Mouse (Mus musculus) CH12.LX (cell line): Measurements from ENCODE around the gene Hmcn1. TPM values are rescaled to one million over a fixed set of nuclear protein-coding genes. Genes with fewer than 3 reads are reported as not detected.

Experiments
- DNase-seq: peaks from one replicate; pipeline ENCODE4 v3.0.0-alpha.2; 2013; ENCODE audit errors: extremely low read depth
- H3K27ac ChIP-seq: 2 replicates; pipeline ENCODE4 v1.5.1; 2012; ENCODE audit warnings: low read depth, mild to moderate bottlenecking, control low read depth, moderate library complexity; ENCODE audit not compliant: insufficient read depth
- H3K27me3 ChIP-seq: replicated peaks from 2 replicates; pipeline ENCODE3; 2012; ENCODE audit warnings: inconsistent platforms
- H3K36me3 ChIP-seq, 2 experiments: replicated peaks in 1 of 2; 2 replicates each; pipeline versions ENCODE3 to v1.6.1; 2012; ENCODE audit warnings: inconsistent platforms in 1 of 2, low read length in 1 of 2, mild to moderate bottlenecking in 1 of 2, mixed read lengths in 1 of 2, moderate library complexity in 1 of 2; ENCODE audit not compliant: control insufficient read depth in 1 of 2, insufficient read depth in 1 of 2
- H3K4me1 ChIP-seq, 2 experiments: 2 replicates each; pipeline ENCODE4 v1.6.1; 2012; ENCODE audit warnings: inconsistent platforms in 1 of 2, moderate library complexity in 1 of 2; ENCODE audit not compliant: insufficient read depth in 2 of 2, control insufficient read depth in 1 of 2
- H3K4me2 ChIP-seq: 2 replicates; pipeline ENCODE4 v1.6.1; 2012; ENCODE audit warnings: low read depth, mild to moderate bottlenecking, control low read depth; ENCODE audit not compliant: poor library complexity, insufficient read depth, severe bottlenecking
- H3K4me3 ChIP-seq, 3 experiments: fragments of 150-350 bp in 1 of 3; sonication (generic) in 1 of 3; replicated peaks in 1 of 3; 2 replicates each; pipeline versions ENCODE3 to v1.5.1; 2011 to 2012; ENCODE audit warnings: low read depth in 2 of 3, low read length in 2 of 3, mild to moderate bottlenecking in 2 of 3, moderate library complexity in 2 of 3, control low read depth in 1 of 3, improper control_type of control experiment in 1 of 3, inconsistent platforms in 1 of 3, mixed read lengths in 1 of 3; ENCODE audit not compliant: poor library complexity in 1 of 3
- H3K79me2 ChIP-seq: replicated peaks from 2 replicates; pipeline ENCODE4 v1.6.1; 2012; ENCODE audit warnings: mild to moderate bottlenecking, moderate library complexity; ENCODE audit not compliant: control insufficient read depth, poor library complexity, insufficient read depth, severe bottlenecking; ENCODE audit errors: extremely low read depth
- H3K9ac ChIP-seq: 2 replicates; pipeline ENCODE4 v1.6.1; 2012; ENCODE audit warnings: low read depth, mild to moderate bottlenecking, control low read depth, moderate library complexity; ENCODE audit not compliant: insufficient read depth
- H3K9me3 ChIP-seq: replicated peaks from 2 replicates; pipeline ENCODE3; 2012; ENCODE audit warnings: low read length, inconsistent platforms, mixed read lengths
- BHLHE40 ChIP-seq: IDR thresholded peaks from 2 replicates; pipeline ENCODE4 v1.6.1; 2011; ENCODE audit warnings: mild to moderate bottlenecking, low read depth, low read length, improper control_type of control experiment
- CHD2 ChIP-seq: IDR thresholded peaks from 2 replicates; pipeline ENCODE4 v1.6.1; 2011; ENCODE audit warnings: low read length, improper control_type of control experiment
- CTCF ChIP-seq, 2 experiments: IDR thresholded peaks in 1 of 2; conservative IDR thresholded peaks in 1 of 2; 2 replicates each; pipeline ENCODE4 v1.5.1; 2011 to 2012; ENCODE audit warnings: low read depth in 2 of 2, low read length in 2 of 2, improper control_type of control experiment in 1 of 2, inconsistent platforms in 1 of 2, mild to moderate bottlenecking in 1 of 2, moderate library complexity in 1 of 2
- E2F4 ChIP-seq: IDR thresholded peaks from 2 replicates; pipeline ENCODE4 v1.6.1; 2011; ENCODE audit warnings: low read depth, low read length, improper control_type of control experiment; ENCODE audit not compliant: insufficient replicate concordance
- EP300 ChIP-seq: IDR thresholded peaks from 2 replicates; pipeline ENCODE4 v1.6.1; 2011; ENCODE audit warnings: low read length, improper control_type of control experiment
- ETS1 ChIP-seq: conservative IDR thresholded peaks from 2 replicates; pipeline ENCODE4 v1.6.1; 2012; ENCODE audit warnings: low read depth, mild to moderate bottlenecking, inconsistent platforms, low read length, improper control_type of control experiment, moderate library complexity
- GABPA ChIP-seq: IDR thresholded peaks from 2 replicates; pipeline ENCODE4 v1.6.1; 2012; ENCODE audit warnings: low read depth, low read length, improper control_type of control experiment, inconsistent platforms; ENCODE audit not compliant: insufficient replicate concordance
- HCFC1 ChIP-seq: IDR thresholded peaks from 2 replicates; pipeline ENCODE4 v1.6.1; 2012; ENCODE audit warnings: low read depth, mild to moderate bottlenecking, inconsistent platforms, low read length, improper control_type of control experiment
- MAZ ChIP-seq: IDR thresholded peaks from 2 replicates; pipeline ENCODE4 v1.6.1; 2012; ENCODE audit warnings: low read depth, mild to moderate bottlenecking, inconsistent platforms, low read length, improper control_type of control experiment, moderate library complexity
- MYC ChIP-seq: IDR thresholded peaks from 2 replicates; pipeline ENCODE4 v1.6.1; 2011; ENCODE audit warnings: low read depth, mild to moderate bottlenecking, improper control_type of control experiment, low read length
- NELFE ChIP-seq: IDR thresholded peaks from 2 replicates; pipeline ENCODE4 v1.6.1; 2011; ENCODE audit warnings: low read depth, low read length, improper control_type of control experiment
- PAX5 ChIP-seq: IDR thresholded peaks from 2 replicates; pipeline ENCODE4 v1.6.1; 2012; ENCODE audit warnings: low read length, inconsistent platforms, mixed read lengths
- POLR2A ChIP-seq: IDR thresholded peaks from 2 replicates; pipeline ENCODE4 v1.6.1; 2011; ENCODE audit warnings: low read depth, mild to moderate bottlenecking, improper control_type of control experiment, low read length
- RAD21 ChIP-seq: IDR thresholded peaks from 2 replicates; pipeline ENCODE4 v1.6.1; 2011; ENCODE audit warnings: low read depth, mild to moderate bottlenecking, low read length, improper control_type of control experiment, moderate library complexity
- RCOR1 ChIP-seq: conservative IDR thresholded peaks from 2 replicates; pipeline ENCODE4 v1.6.1; 2012; ENCODE audit warnings: low read depth, mild to moderate bottlenecking, inconsistent platforms, low read length, improper control_type of control experiment
- SIN3A ChIP-seq: IDR thresholded peaks from 2 replicates; pipeline ENCODE4 v1.6.1; 2012; ENCODE audit warnings: low read length, improper control_type of control experiment, inconsistent platforms
- ZC3H11A ChIP-seq: IDR thresholded peaks from 2 replicates; pipeline ENCODE4 v1.6.1; 2012; ENCODE audit warnings: low read depth, mild to moderate bottlenecking, inconsistent platforms, low read length, improper control_type of control experiment
- ZKSCAN1 ChIP-seq: IDR thresholded peaks from 2 replicates; pipeline ENCODE4 v1.6.1; 2012; ENCODE audit warnings: low read depth, inconsistent platforms, low read length, improper control_type of control experiment, borderline replicate concordance
- ZNF384 ChIP-seq: IDR thresholded peaks from 2 replicates; pipeline ENCODE4 v1.6.1; 2012; ENCODE audit warnings: low read depth, low read length, improper control_type of control experiment, inconsistent platforms
- dilution Hi-C: fragments of 300-500 bp; cut with MboI; formaldehyde crosslinking; loops from 2 replicates; pipeline ENCODE4 v1.14.3; 2020; ENCODE audit warnings: low sequenced_read_pairs; ENCODE audit not compliant: extremely low pct_unique_long_range_greater_than_20kb, extremely low pct_ligation_motif_present
- in situ Hi-C: fragments of 300-500 bp; cut with MboI; formaldehyde crosslinking; loops from 3 replicates; pipeline ENCODE4 v1.14.3; 2019; ENCODE audit warnings: low sequenced_read_pairs, low pct_ligation_motif_present, low pct_unique_long_range_greater_than_20kb, mixed read lengths
- polyA plus RNA-seq: library from polyadenylated mRNA; unstranded; fragments of >175 nt; gene quantifications from 2 replicates; pipeline ENCODE4 v1.2.1, GENCODE M21; 2012; ENCODE audit warnings: low read depth; ENCODE audit not compliant: insufficient read length
- total RNA-seq, 2 experiments: library from RNA; depleted of rRNA; stranded (reverse); fragments of 300-350 nt in 1 of 2; fragments of >200 nt in 1 of 2; gene quantifications; 2 replicates each; pipeline ENCODE4 v1.2.3; 2012 to 2014

Hmcn1 gene
- total and polyA plus RNA-seq, 3 experiments: under 0.01 to 0.04 (median 0.01) TPM

DNA sequence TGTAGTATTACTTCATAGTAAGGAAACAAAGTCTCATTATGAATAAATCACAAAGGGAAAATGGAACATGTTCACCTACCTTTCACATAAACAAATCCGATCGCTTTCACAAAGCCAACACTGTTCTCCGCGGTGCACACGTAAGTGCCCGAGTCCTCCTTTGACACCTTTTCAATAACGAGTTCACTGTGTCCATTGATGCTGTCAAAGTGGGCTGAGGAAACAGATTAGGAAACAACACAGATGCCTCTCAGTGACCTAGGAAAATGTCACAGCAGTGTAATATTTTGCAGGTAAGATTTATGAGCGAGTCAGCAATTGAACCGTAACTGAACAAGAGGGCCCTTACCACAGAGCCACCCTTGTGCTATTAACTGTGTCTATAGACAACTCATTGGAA, 382.7 kb downstream of the Hmcn1 start:
- dilution Hi-C loops: no loop called here
- no peaks in the 10 kb centered on the region for H3K27me3 ChIP-seq

DNA sequence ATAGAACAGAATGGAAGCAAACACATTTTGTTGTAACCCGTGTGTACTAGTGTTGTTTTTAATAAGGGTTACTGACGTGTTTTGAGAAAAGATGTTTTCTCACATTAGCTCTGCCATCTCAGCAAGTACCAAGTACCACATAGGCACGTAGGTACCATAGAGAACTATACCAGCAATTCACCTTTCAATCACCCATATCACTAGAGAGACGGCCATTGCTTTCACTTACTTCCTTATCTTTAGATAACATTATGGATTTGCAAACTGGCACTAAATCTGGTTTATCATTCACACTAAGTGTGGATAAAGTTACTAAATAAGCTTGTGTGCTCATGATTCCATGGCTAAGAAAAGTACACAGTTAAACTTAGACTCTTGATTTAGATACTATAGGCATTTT, 387.1 kb downstream of the Hmcn1 start:
- Histone ChIP-seq H3K27me3 (no peaks in the 10 kb centered on the region), H3K4me3 (no peak overlapping the region), H3K79me2 (no peaks in the 10 kb centered on the region), H3K27ac (no peak overlapping the region), H3K9me3 (no peaks in the 10 kb centered on the region), H3K9ac (no peak overlapping the region), H3K4me2 (no peak overlapping the region), H3K4me1 (no peaks in the 10 kb centered on the region), H3K36me3 (no peaks in the 10 kb centered on the region)
- dilution Hi-C loops (no loop called here), in situ Hi-C loops (no loop called here)
- TF ChIP-seq BHLHE40 (no peak), ZC3H11A (no peak), POLR2A (no peak), SIN3A (no peak), RCOR1 (no peak), CTCF (conservative IDR thresholded peaks at IDR 0.05 in 1 of 2, IDR thresholded peaks at IDR 0.05 in 1 of 2; ENCODE audit: low read depth in 2 of 2, low read length in 2 of 2) (no peak), E2F4 (no peak), RAD21 (no peak), GABPA (no peak), MYC (no peak), ETS1 (no peak), HCFC1 (no peak)
- no peak for DNase-seq

More for the DNA sequence above, 382.7 kb downstream of the Hmcn1 start:
- no peaks in the 10 kb centered on the region for H3K9me3 ChIP-seq
- no peaks in the 10 kb centered on the region for H3K79me2 ChIP-seq
- DNase-seq: no peak
- H3K4me3 ChIP-seq: no peak overlapping the region
- TF ChIP-seq ZKSCAN1 (no peak), MYC (no peak), BHLHE40 (no peak), RAD21 (no peak), NELFE (no peak), PAX5 (no peak), ZNF384 (no peak), RCOR1 (no peak), ETS1 (no peak), MAZ (no peak), CHD2 (no peak), EP300 (no peak)
- TF ChIP-seq, all 38 proteins: peak for 0
- Histone ChIP-seq H3K27ac (no peak overlapping the region), H3K36me3 (no peaks in the 10 kb centered on the region), H3K4me2 (no peak overlapping the region), H3K9ac (no peak overlapping the region), H3K4me1 (no peaks in the 10 kb centered on the region)
- in situ Hi-C loops: no loop called here
